Mouse (Mus musculus) embryonic fibroblast, embryonic 13.5 days (primary cell): ENCODE data around the gene Fto.

Source experiments
- CTCF ChIP-seq: IDR thresholded peaks from 2 replicates; pipeline ENCODE4 v1.5.1; 2011; ENCODE audit warnings: mild to moderate bottlenecking, control low read depth, low read length, moderate library complexity, borderline replicate concordance; ENCODE audit not compliant: insufficient read depth
- POLR2A ChIP-seq: IDR thresholded peaks from 2 replicates; pipeline ENCODE4 v1.6.1; 2011; ENCODE audit warnings: low read depth, mild to moderate bottlenecking, control low read depth, low read length, moderate library complexity

DNA sequence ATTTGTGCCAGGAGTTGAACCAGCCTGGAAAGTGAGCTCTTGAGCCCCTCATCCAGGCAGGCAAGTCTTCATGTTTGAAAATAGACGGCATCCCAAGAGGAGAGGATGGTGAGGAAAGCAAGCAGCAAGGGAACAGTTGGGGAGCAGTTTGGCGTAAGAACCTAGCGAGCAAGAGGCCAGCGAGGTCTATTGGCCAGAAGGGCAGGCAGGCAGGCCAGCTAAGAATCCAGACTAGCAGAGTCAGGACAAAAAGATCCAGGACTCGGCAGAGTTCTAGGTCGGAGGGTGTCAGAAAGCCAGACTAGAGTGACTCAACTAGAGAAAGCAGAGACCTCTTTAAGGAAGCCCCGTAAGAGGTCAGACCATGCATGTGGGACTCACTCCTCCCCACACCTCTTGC, 327.1 kb downstream of the Fto start:
- TF ChIP-seq POLR2A (no peak), CTCF (no peak)
